Mouse (Mus musculus) spleen, adult 2 months (tissue): Measurements from ENCODE around the gene Iqck. TPM values are rescaled to one million over a fixed set of nuclear protein-coding genes. Genes with fewer than 3 reads are reported as not detected.
A peak's percentile ranks its signal among the peaks of the same experiment; 100 is the strongest.

Experiments
- DNase-seq, 2 experiments: peaks; one replicate each; pipeline versions ENCODE4 v3.0.0 to v3.0.0-alpha.2; 2012 to 2021; ENCODE audit warnings: low spot score in 2 of 2, low read depth in 1 of 2
- H3K27ac ChIP-seq: fragments of 200-500 bp; 2 replicates; pipeline ENCODE4 v1.5.1; 2012; ENCODE audit warnings: low read length, inconsistent platforms; ENCODE audit not compliant: insufficient read depth
- H3K27me3 ChIP-seq: fragments of 200-500 bp; 2 replicates; pipeline ENCODE4 v1.6.1; 2012; ENCODE audit warnings: mild to moderate bottlenecking, moderate library complexity, low read length, inconsistent platforms; ENCODE audit not compliant: control insufficient read depth, insufficient read depth
- H3K36me3 ChIP-seq: fragments of 200-500 bp; 2 replicates; pipeline ENCODE4 v1.6.1; 2012; ENCODE audit warnings: mild to moderate bottlenecking, low read length, inconsistent platforms; ENCODE audit not compliant: control insufficient read depth, insufficient read depth
- H3K4me1 ChIP-seq: fragments of 200-500 bp; 2 replicates; pipeline ENCODE4 v1.6.1; 2011; ENCODE audit warnings: inconsistent platforms; ENCODE audit not compliant: control insufficient read depth, insufficient read depth, insufficient read length
- H3K4me3 ChIP-seq: fragments of 200-500 bp; 2 replicates; pipeline ENCODE4 v1.5.1; 2011; ENCODE audit warnings: mild to moderate bottlenecking, inconsistent platforms; ENCODE audit not compliant: insufficient read depth, insufficient read length; ENCODE audit errors: extremely low read depth
- CTCF ChIP-seq: fragments of 200-500 bp; IDR thresholded peaks from 2 replicates; pipeline ENCODE4 v1.5.1; 2011; ENCODE audit warnings: mild to moderate bottlenecking, inconsistent platforms; ENCODE audit not compliant: insufficient read depth, insufficient read length, insufficient replicate concordance; ENCODE audit errors: extremely low read depth
- POLR2A ChIP-seq: fragments of 200-500 bp; IDR thresholded peaks from 2 replicates; pipeline ENCODE4 v1.6.1; 2011; ENCODE audit warnings: low read depth, low read length, inconsistent platforms
- WGBS: fragments of 180-500 bp; shearing (Covaris S2); methylation state at CpG from one replicate; pipeline ENCODE4 v1.1.7; 2018; 5-methylcytosine and 5-hydroxymethylcytosine counted together
- polyA plus RNA-seq: library from polyadenylated mRNA; depleted of rRNA; stranded (reverse); fragments of >200 nt; gene quantifications from 2 replicates; pipeline ENCODE4 v1.2.3, GENCODE M21; 2012

Iqck gene
- polyA plus RNA-seq, 1 experiment = 0.48 TPM

DNA sequence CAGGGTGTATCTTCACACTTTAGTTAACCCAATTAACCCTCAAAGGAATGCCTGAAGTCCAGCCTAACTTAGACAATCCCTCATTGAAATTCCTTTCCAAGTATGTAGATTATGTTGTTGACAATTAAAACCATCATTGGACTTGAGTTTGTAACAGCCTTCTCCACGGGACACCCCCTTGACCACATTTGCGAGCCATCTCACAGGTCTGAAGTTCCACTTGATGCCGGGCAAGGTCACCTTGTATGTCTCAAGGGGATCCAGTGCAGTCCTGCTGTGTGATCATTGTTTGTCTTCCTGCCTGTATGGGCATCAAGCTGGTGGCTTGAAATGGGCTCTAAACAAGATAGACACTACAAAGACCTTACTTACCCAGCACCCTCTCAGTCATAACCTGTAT lies 113.3 kb downstream of the Iqck start:
- Histone ChIP-seq H3K4me1 (no peaks in the 10 kb centered on the region), H3K4me3 (no peak overlapping the region), H3K36me3 (no peaks in the 10 kb centered on the region), H3K27me3 (no peaks in the 10 kb centered on the region), H3K27ac (no peak overlapping the region)
- 94% methylated on average over 3 of the region's 3 CpGs for WGBS
- TF ChIP-seq POLR2A (no peak), CTCF (no peak)
- DNase-seq = no peak

DNA sequence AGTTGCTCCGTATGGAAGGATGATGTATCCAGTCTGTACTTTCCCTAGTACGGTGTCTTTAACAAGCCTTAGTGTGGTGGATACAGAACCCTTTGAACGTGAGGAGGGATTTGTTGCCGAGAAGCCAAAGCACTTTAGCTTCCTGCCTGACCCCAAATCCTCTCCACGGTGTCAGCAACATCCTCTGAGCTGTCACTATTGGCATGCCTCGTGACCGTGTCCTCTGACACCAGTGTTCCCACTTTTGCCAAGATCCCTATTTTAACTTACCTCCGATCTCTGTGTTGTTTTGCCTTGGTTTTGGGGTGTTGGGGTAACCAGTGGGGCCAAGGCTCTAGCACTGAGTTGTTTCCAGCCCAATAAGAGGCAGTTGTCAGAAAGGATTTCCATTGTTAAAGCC lies 115.9 kb downstream of the Iqck start:
- Histone ChIP-seq H3K27ac (no peak overlapping the region), H3K4me1 (no peaks in the 10 kb centered on the region), H3K36me3 (no peaks in the 10 kb centered on the region), H3K4me3 (no peak overlapping the region), H3K27me3 (no peaks in the 10 kb centered on the region)
- TF ChIP-seq POLR2A = no peak
- no peak for TF ChIP-seq CTCF
- 87% methylated on average over 8 of the region's 8 CpGs for WGBS
- DNase-seq = no peak

DNA sequence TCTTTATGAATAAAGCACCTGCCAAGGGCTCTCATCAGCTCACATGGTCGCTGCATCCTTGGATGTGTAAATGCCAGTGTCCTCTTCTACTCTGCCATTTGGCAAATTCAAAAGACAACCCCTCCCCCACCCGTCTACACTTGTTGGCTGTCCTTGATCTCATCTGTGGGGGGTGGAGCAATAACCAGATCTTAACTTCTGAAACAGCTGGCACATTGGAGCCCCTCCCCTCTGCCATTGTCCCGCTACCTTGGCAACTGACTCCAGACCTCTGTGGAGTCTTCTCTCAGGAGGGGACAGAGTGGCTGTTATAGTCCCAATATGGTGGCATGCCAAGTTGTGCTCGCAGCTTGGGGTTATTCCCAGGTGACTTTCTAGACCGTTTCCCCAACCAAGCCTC lies 116.8 kb downstream of the Iqck start:
- H3K4me1 ChIP-seq = no peaks in the 10 kb centered on the region
- 86% methylated on average over 5 of the region's 5 CpGs for WGBS

GRCm38 (mm10) chr7:118973377-118973776 lies 117.8 kb downstream of the Iqck start:
- no peak overlapping the region for H3K4me3 ChIP-seq
- TF ChIP-seq POLR2A (no peak), CTCF (no peak)
- no peaks in the 10 kb centered on the region for H3K36me3 ChIP-seq
- H3K4me1 ChIP-seq = no peaks in the 10 kb centered on the region
- no peak overlapping the region for H3K27ac ChIP-seq
- no peak for DNase-seq
- 89% methylated on average over 4 of the region's 4 CpGs for WGBS
- no peaks in the 10 kb centered on the region for H3K27me3 ChIP-seq

More for the DNA sequence above, 116.8 kb downstream of the Iqck start:
- no peaks in the 10 kb centered on the region for H3K27me3 ChIP-seq
- H3K4me3 ChIP-seq = no peak overlapping the region
- no peaks in the 10 kb centered on the region for H3K36me3 ChIP-seq
- TF ChIP-seq CTCF (no peak), POLR2A (no peak)
- no peak for DNase-seq
- H3K27ac ChIP-seq = no peak overlapping the region

DNA sequence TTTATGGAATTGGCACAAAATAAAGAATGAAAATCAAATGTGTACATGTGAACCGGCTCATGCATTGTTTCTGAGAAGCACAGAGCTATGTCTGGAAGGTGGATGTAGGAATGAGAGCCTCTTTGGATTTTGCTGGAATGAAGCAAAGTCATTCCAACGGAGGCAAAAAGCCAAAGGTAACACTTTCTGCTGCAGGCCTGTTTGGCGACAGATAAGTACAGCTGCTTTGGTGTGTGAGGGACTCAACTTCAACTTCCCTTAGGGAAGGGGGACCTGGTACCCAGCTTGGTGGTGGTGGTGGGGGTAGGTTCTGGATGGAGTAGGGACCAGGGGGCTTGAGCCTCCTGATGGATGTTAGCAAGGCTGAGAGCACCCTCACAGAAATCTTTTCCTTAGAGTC lies 120.3 kb downstream of the Iqck start:
- no peak for DNase-seq
- H3K27me3 ChIP-seq = no peaks in the 10 kb centered on the region
- no peak overlapping the region for H3K4me3 ChIP-seq
- no peak for TF ChIP-seq POLR2A
- TF ChIP-seq CTCF = no peak
- no peaks in the 10 kb centered on the region for H3K36me3 ChIP-seq
- 65% methylated on average over 3 of the region's 3 CpGs for WGBS
- H3K4me1 ChIP-seq = no peaks in the 10 kb centered on the region
- no peak overlapping the region for H3K27ac ChIP-seq

- WGBS = 20% methylated on average over 14 of the region's 14 CpGs
- TF ChIP-seq POLR2A (no peak), CTCF (no peak)
- no peak for DNase-seq
- no peaks in the 10 kb centered on the region for H3K4me1 ChIP-seq
- no peak overlapping the region for H3K27ac ChIP-seq
- no peaks in the 10 kb centered on the region for H3K36me3 ChIP-seq
- no peaks in the 10 kb centered on the region for H3K27me3 ChIP-seq
- H3K4me3 ChIP-seq = peak overlapping the region; percentile 42; the same call in 1 of the 2 replicates
Measured at GRCm38 (mm10) chr7:118976414-118977166, 121.0 kb downstream of the Iqck start.

- WGBS = 88% methylated on average over 10 of the region's 10 CpGs
Measured at GRCm38 (mm10) chr7:118977167-118977543, 121.6 kb downstream of the Iqck start.

More at GRCm38 (mm10) chr7:118977167-118977543, 121.6 kb downstream of the Iqck start:
- DNase-seq = no peak
- Histone ChIP-seq H3K36me3 (no peaks in the 10 kb centered on the region), H3K27me3 (no peaks in the 10 kb centered on the region), H3K4me3 (no peak overlapping the region), H3K27ac (no peak overlapping the region), H3K4me1 (no peaks in the 10 kb centered on the region)
- TF ChIP-seq POLR2A = no peak
- TF ChIP-seq CTCF = no peak
